Mouse (Mus musculus): ENCODE measurements at regions not wholly inside any gene's neighbourhood (a gene's known extent, or its start where the extent isn't known, plus 50 kb on each side); places are given as distances from the start of the nearest gene placed in this dataset.
A peak's percentile ranks its signal among the peaks of the same experiment; 100 is the strongest.
"Not testable (repeated sequence)": the region's sequence is repeated elsewhere in the genome, so short reads cannot be mapped to it uniquely, and the experiment has no call there.

DNA sequence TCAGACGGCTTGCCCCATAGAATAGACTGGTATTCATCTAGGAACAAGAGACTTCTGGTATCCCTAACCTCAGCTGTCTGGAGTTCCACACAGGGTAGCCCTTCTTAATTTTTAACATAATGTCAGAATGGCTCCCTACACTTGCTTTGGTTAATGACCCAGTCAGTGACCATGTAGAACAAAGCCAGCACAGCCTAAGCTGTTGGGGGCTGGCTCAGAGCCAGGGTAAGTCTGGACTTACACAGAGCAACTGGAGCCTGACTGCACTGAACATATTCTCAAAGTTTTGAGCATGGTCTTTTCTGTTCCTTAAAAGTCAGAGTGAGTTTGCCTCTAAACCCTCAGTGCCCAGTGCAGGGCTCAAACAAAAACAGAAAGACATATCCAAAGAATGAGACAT lies 123.4 kb downstream of the Gm6685 start:
- DNase-seq (ENCODE audit: low spot score), result no peak

DNA sequence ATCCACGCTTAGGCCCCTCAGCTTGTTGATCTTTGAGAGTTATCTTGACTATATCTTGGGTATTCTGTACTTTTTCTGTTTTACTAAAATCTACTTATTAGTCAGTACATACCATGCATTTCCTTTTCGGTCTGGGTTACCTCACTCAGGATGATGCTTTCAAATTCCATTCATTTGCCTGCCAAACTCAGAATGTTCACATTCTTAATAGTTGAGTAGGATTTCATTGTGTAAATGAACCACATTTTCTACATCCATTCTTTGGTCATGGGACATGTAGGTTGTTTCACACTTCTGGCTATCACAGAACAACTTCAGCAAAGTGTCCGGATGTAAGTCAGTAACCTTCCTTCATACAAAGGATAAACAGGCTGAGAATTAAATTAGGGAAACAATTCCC lies 126.1 kb downstream of the Gm6685 start:
- DNase-seq (ENCODE audit: low spot score), result no peak

DNA sequence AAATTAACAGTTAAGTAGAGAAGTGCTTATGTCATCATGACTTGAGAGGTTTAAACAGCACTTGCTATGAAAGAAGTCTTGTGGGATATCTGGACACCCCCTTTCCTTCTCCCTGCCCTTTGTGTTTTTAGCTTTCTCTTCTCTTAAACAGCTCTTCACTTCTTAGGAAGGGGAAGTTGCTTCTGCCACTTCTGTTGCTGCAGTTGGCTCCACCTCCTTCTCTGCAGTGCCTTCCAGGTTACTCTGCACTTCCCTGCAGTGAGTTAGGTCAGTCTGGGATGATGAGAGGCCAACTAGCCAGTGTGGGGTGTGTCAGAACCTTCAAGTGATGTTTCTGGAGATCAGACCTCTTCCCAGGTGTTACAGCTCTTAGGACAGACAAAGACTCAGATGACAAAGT lies 137.5 kb downstream of the Gm6685 start:
- DNase-seq (ENCODE audit: low spot score), result no peak

DNA sequence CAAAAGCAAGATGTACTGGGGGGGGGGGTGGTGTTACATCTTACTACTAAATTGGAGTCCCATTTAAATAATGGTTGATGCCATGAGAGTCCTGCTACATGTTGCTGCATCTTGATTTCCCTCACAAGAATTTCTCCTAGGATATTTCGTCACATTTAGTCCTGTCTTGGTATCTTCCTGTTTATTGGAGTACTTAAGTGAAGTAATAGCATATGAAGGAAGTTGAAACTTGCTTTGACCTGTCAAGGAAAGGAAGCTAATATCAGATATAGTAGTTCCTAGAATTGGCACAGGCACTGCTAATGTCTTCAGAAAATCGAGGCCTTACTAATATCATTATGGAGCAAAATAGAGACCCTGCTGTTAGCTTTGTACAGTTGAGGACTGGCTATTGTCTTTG lies 151.5 kb downstream of the Gm6685 start:
- DNase-seq (ENCODE audit: low spot score), result no peak

DNA sequence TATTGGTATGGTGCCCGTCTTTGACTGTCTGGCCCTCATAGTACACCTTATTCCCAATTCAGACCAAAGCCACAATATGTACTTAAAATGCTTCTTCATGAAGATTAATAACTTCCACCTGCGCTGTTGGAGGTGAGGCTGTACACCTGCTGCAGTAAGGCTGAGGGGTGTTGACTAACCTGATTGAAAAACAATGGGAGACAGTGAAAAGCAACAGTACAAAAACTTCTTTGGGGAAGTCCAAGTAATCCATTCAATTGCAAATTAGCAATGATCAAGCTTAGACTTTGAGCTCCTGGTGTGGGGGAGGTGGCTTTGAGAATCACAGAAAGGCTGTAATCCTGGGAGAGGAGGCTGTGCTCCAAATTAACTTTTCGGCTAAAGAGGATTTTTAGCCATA lies 152.2 kb downstream of the Gm6685 start:
- DNase-seq (ENCODE audit: low spot score), result not testable (repeated sequence)

DNA sequence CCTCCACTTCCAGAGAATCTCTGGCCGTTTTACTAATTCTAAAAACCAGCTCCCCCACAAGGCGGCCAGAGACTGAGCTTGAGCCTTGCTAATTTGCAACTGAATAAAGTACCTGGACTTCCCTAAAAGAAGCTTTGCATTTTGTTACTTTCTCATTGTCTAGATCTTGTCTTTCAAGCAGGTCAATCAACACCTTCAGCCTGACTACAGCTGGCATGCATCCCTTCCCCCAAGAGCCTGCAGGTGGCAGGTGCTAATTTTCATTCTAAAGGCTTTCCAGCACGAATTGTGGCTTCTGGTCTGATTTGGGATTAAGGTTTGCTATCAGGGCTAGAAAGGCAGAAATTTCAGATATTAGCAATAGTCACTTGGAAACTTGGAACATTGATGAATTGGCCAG lies 168.4 kb downstream of the Gm6685 start:
- DNase-seq (ENCODE audit: low spot score), result peak; percentile 4

DNA sequence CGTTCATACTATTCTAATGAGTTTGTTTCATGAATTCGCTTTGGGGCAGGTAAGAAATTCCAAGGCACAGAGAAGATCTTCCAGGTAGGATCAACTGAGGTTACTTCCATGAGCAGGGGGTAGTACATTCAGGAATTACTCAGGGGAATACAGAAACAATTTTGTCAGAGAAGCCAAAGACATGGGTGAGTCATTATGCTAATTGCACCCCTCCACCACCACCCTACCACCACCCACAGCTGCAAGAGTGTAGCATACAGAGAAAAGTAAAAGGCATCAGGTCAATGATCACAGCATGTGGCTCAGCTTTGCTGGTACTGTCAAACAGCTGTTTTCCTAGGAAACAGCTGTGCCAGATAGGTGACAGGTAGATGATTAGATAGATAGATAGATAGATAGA lies 187.2 kb downstream of the Gm6685 start:
- DNase-seq (ENCODE audit: low spot score), result no peak

Measured in testis, postnatal 14 days (tissue).